In genomic region chr14:26578791-26579191, GRCm38 (mm10) we compare ENCODE assay signal across 8 mouse cellular contexts. TPM values are rescaled to one million over a fixed set of nuclear protein-coding genes. Genes with fewer than 3 reads are reported as not detected.
DNase-seq lines count a peak whose midpoint lies in the region; ATAC-seq and TF ChIP-seq lines count a peak whose summit lies in the region.

No protein-coding gene starts in this region.

- no peak for ATAC-seq in lung, embryonic 15.5 days (ENCODE audit: borderline replicate concordance, extremely low read depth, low FRiP score, low TSS enrichment)
- ATAC-seq in kidney, embryonic 16.5 days (ENCODE audit: low FRiP score, low TSS enrichment): peak; percentile 39; the same call in 1 of the 2 replicates
- ATAC-seq in midbrain, embryonic 15.5 days (replicated peaks): peak; percentile 56
- no peak for ATAC-seq in activated CD4-positive, CD25-positive, alpha-beta regulatory T cell, adult 4 months

- 49% methylated on average over 6 of the region's 6 CpGs for WGBS in lung, embryonic 15.5 days
- WGBS in lung, adult 2 months: 58% methylated on average over 6 of the region's 6 CpGs
- WGBS in forebrain, embryonic 10.5 days: 77% methylated on average over 6 of the region's 6 CpGs
- WGBS in kidney, embryonic 16.5 days: 72% methylated on average over 6 of the region's 6 CpGs
- 73% methylated on average over 6 of the region's 6 CpGs for WGBS in midbrain, embryonic 15.5 days

- no peak overlapping the region; the same call in 1 of the 2 replicates for H3K4me3 ChIP-seq in lung, embryonic 15.5 days
- no peak overlapping the region for H3K4me3 ChIP-seq in lung, adult 2 months (replicated peaks; ENCODE audit: extremely low read depth, low read depth, low read length)
- peak overlapping the region; percentile 97 for H3K4me3 ChIP-seq in forebrain, embryonic 10.5 days
- no peak overlapping the region for H3K4me3 ChIP-seq in kidney, embryonic 16.5 days (ENCODE audit: low read length)
- no peak overlapping the region; the same call in 1 of the 2 replicates for H3K4me3 ChIP-seq in midbrain, embryonic 15.5 days

- peaks cover 9% of the 10 kb centered on the region for H3K4me1 ChIP-seq in lung, embryonic 15.5 days
- H3K4me1 ChIP-seq in lung, adult 2 months (ENCODE audit: control insufficient read depth, insufficient read depth, low read length): no peaks in the 10 kb centered on the region; the same call in 1 of the 2 replicates
- H3K4me1 ChIP-seq in forebrain, embryonic 10.5 days: peaks cover 23% of the 10 kb centered on the region
- peaks cover 8% of the 10 kb centered on the region; the same call in 1 of the 2 replicates for H3K4me1 ChIP-seq in kidney, embryonic 16.5 days (ENCODE audit: insufficient read depth, low read length)
- peaks cover 15% of the 10 kb centered on the region for H3K4me1 ChIP-seq in midbrain, embryonic 15.5 days

- 0 out of 2 replicates have a peak, but pooled peaks cover under 1% of the 10 kb centered on the region for H3K36me3 ChIP-seq in lung, embryonic 15.5 days
- H3K36me3 ChIP-seq in forebrain, embryonic 10.5 days (replicated peaks): peaks cover 7% of the 10 kb centered on the region
- H3K36me3 ChIP-seq in kidney, embryonic 16.5 days (ENCODE audit: insufficient read depth, low read length): peaks cover 6% of the 10 kb centered on the region
- 0 out of 2 replicates have a peak, but pooled peaks cover 3% of the 10 kb centered on the region for H3K36me3 ChIP-seq in midbrain, embryonic 15.5 days (replicated peaks)

- no peaks in the 10 kb centered on the region for H3K27me3 ChIP-seq in lung, embryonic 15.5 days
- H3K27me3 ChIP-seq in forebrain, embryonic 10.5 days (ENCODE audit: poor library complexity, severe bottlenecking): no peaks in the 10 kb centered on the region
- H3K27me3 ChIP-seq in kidney, embryonic 16.5 days (ENCODE audit: insufficient read depth, low read length): no peaks in the 10 kb centered on the region
- H3K27me3 ChIP-seq in midbrain, embryonic 15.5 days (replicated peaks): no peaks in the 10 kb centered on the region

- H3K9me3 ChIP-seq in lung, embryonic 15.5 days: no peaks in the 10 kb centered on the region
- H3K9me3 ChIP-seq in forebrain, embryonic 10.5 days: peaks cover 4% of the 10 kb centered on the region; the same call in 1 of the 2 replicates
- H3K9me3 ChIP-seq in kidney, embryonic 16.5 days (ENCODE audit: low read length): no peaks in the 10 kb centered on the region
- no peaks in the 10 kb centered on the region for H3K9me3 ChIP-seq in midbrain, embryonic 15.5 days

- H3K27ac ChIP-seq in lung, embryonic 15.5 days: no peak overlapping the region
- no peak overlapping the region for H3K27ac ChIP-seq in forebrain, embryonic 10.5 days
- no peak overlapping the region for H3K27ac ChIP-seq in kidney, embryonic 16.5 days (ENCODE audit: low read length)
- no peak overlapping the region for H3K27ac ChIP-seq in midbrain, embryonic 15.5 days

- no peak for TF ChIP-seq CTCF in lung, adult 2 months (IDR thresholded peaks at IDR 0.05; ENCODE audit: insufficient read depth, low read length)

- no peak for TF ChIP-seq POLR2A in lung, adult 2 months (IDR thresholded peaks at IDR 0.05; ENCODE audit: borderline replicate concordance, extremely low read depth, low read depth, low read length)

- H3K4me2 ChIP-seq in lung, embryonic 15.5 days: peak overlapping the region; percentile 64
- peak overlapping the region; percentile 80 for H3K4me2 ChIP-seq in kidney, embryonic 16.5 days (replicated peaks; ENCODE audit: low read depth, low read length)
- peak overlapping the region; percentile 81; the same call in 1 of the 2 replicates for H3K4me2 ChIP-seq in midbrain, embryonic 15.5 days

- peak overlapping the region; percentile 99; the same call in 1 of the 2 replicates for H3K9ac ChIP-seq in lung, embryonic 15.5 days
- no peak overlapping the region for H3K9ac ChIP-seq in kidney, embryonic 16.5 days (replicated peaks; ENCODE audit: low read length)
- no peak overlapping the region for H3K9ac ChIP-seq in midbrain, embryonic 15.5 days

- no peak for DNase-seq in lung, adult 2 months
- no peak for DNase-seq in forebrain, embryonic 10.5 days (ENCODE audit: extremely low spot score, low spot score)
- DNase-seq in thymus, postnatal 10 days (ENCODE audit: low spot score in 2 of 2): no peak
- DNase-seq in frontal cortex, postnatal 10 days (ENCODE audit: low spot score in 2 of 2): no peak

RNA-seq across cellular contexts. Expression of gene Dennd6a, which starts 5.1 kb away (rescaled TPM):
- 32.0 and 32.1 TPM in 2 replicates for polyA plus RNA-seq in lung, embryonic 15.5 days (2015; fragmentation: Nextera tagmentation; extraction: Ambion mirVana)
- 14.4 and 15.8 TPM in 2 replicates for polyA plus RNA-seq in lung, adult 2 months (2012; rRNA removed)
- polyA plus RNA-seq in forebrain, embryonic 10.5 days (2016; fragmentation: Nextera tagmentation; extraction: Ambion mirVana): 30.5 and 31.2 TPM in 2 replicates
- polyA plus RNA-seq in kidney, embryonic 16.5 days (2015; fragmentation: Nextera tagmentation; extraction: Ambion mirVana): 29.9 and 30.9 TPM in 2 replicates
- polyA plus RNA-seq in midbrain, embryonic 15.5 days (2015; fragmentation: Nextera tagmentation; extraction: Ambion mirVana): 17.4 and 18.5 TPM in 2 replicates
- polyA plus RNA-seq in activated CD4-positive, CD25-positive, alpha-beta regulatory T cell, adult 4 months (2017; shearing (Covaris generic)): 1 to 10 TPM; 3.8 to 4.8 TPM

RNA-seq across cellular contexts. Expression of gene Slmap, which starts 44.1 kb away (rescaled TPM):
- polyA plus RNA-seq in lung, embryonic 15.5 days (2015; fragmentation: Nextera tagmentation; extraction: Ambion mirVana): 25.5 and 26.4 TPM in 2 replicates
- 22.8 and 25.0 TPM in 2 replicates for polyA plus RNA-seq in lung, adult 2 months (2012; rRNA removed)
- 14.0 and 15.0 TPM in 2 replicates for polyA plus RNA-seq in forebrain, embryonic 10.5 days (2016; fragmentation: Nextera tagmentation; extraction: Ambion mirVana)
- 18.0 and 18.4 TPM in 2 replicates for polyA plus RNA-seq in kidney, embryonic 16.5 days (2015; fragmentation: Nextera tagmentation; extraction: Ambion mirVana)
- polyA plus RNA-seq in midbrain, embryonic 15.5 days (2015; fragmentation: Nextera tagmentation; extraction: Ambion mirVana): 12.6 and 13.1 TPM in 2 replicates
- 10 to 100 TPM; 14.7 to 20.5 TPM for polyA plus RNA-seq in activated CD4-positive, CD25-positive, alpha-beta regulatory T cell, adult 4 months (2017; shearing (Covaris generic))

RNA-seq across cellular contexts. Expression of gene Arf4, which starts 59.1 kb away (rescaled TPM):
- 593 and 627 TPM in 2 replicates for polyA plus RNA-seq in lung, embryonic 15.5 days (2015; fragmentation: Nextera tagmentation; extraction: Ambion mirVana)
- polyA plus RNA-seq in lung, adult 2 months (2012; rRNA removed): 122 and 167 TPM in 2 replicates
- polyA plus RNA-seq in forebrain, embryonic 10.5 days (2016; fragmentation: Nextera tagmentation; extraction: Ambion mirVana): 472 and 487 TPM in 2 replicates
- 589 and 630 TPM in 2 replicates for polyA plus RNA-seq in kidney, embryonic 16.5 days (2015; fragmentation: Nextera tagmentation; extraction: Ambion mirVana)
- 501 and 512 TPM in 2 replicates for polyA plus RNA-seq in midbrain, embryonic 15.5 days (2015; fragmentation: Nextera tagmentation; extraction: Ambion mirVana)
- polyA plus RNA-seq in activated CD4-positive, CD25-positive, alpha-beta regulatory T cell, adult 4 months (2017; shearing (Covaris generic)): 100 to 1,000 TPM; 244 to 255 TPM

Comparison
In these comparisons a context has a peak if more than half of its experiments do, and no peak if none do; other contexts are left out.
1. ATAC-seq: peak in kidney, embryonic 16.5 days (single experiment) and midbrain, embryonic 15.5 days (single experiment); none in lung, embryonic 15.5 days (single experiment) and activated CD4-positive, CD25-positive, alpha-beta regulatory T cell, adult 4 months (single experiment).
2. Peak in every context shown above with its lines, with median percentiles within 50 percentile points of each other: H3K4me2 ChIP-seq.